ENCODE assay signal across 10 mouse cellular contexts in genomic region chr17:64770277-64770676, GRCm38 (mm10).
DNase-seq lines count a peak whose midpoint lies in the region; ATAC-seq and TF ChIP-seq lines count a peak whose summit lies in the region.
"Had no signal": no experiment of that assay in that cellular context is flagged by ENCODE, and none has a peak within 500 bp of the region (broad histone marks: within the 10 kb centered on the region; RNA-seq: fewer than 3 reads in every experiment).

No protein-coding gene starts in this region.

- peak; percentile 82 for ATAC-seq in forebrain, embryonic 11.5 days (replicated peaks; ENCODE audit: low FRiP score)
- peak; percentile 89 for ATAC-seq in hindbrain, embryonic 16.5 days
- peak; percentile 91 for ATAC-seq in midbrain, embryonic 15.5 days (replicated peaks)
- no peak for ATAC-seq in lung, postnatal 0 days

- WGBS in forebrain, embryonic 11.5 days: 88% methylated on average over 1 of the region's 1 CpGs
- WGBS in forebrain, embryonic 10.5 days: 77% methylated on average over 1 of the region's 1 CpGs
- WGBS in hindbrain, embryonic 16.5 days: 76% methylated on average over 1 of the region's 1 CpGs
- WGBS in midbrain, embryonic 15.5 days: 85% methylated on average over 1 of the region's 1 CpGs
- WGBS in lung, postnatal 0 days: 74% methylated on average over 1 of the region's 1 CpGs

- no peak overlapping the region for H3K9ac ChIP-seq in forebrain, embryonic 11.5 days (ENCODE audit: low read length)
- no peak overlapping the region for H3K9ac ChIP-seq in hindbrain, embryonic 16.5 days (ENCODE audit: low read depth, low read length)
- no peak overlapping the region for H3K9ac ChIP-seq in midbrain, embryonic 15.5 days
- H3K9ac ChIP-seq in lung, postnatal 0 days (replicated peaks; ENCODE audit: low read depth): no peak overlapping the region

- no peak overlapping the region for H3K4me2 ChIP-seq in forebrain, embryonic 11.5 days (ENCODE audit: low read depth, low read length, severe bottlenecking)
- no peak overlapping the region for H3K4me2 ChIP-seq in hindbrain, embryonic 16.5 days (ENCODE audit: low read length)
- H3K4me2 ChIP-seq in midbrain, embryonic 15.5 days: no peak overlapping the region
- no peak overlapping the region for H3K4me2 ChIP-seq in lung, postnatal 0 days (replicated peaks; ENCODE audit: low read depth, low read length)

- no peaks in the 10 kb centered on the region for H3K36me3 ChIP-seq in forebrain, embryonic 11.5 days (ENCODE audit: control insufficient read depth, insufficient read depth, low read length)
- no peaks in the 10 kb centered on the region for H3K36me3 ChIP-seq in forebrain, embryonic 10.5 days (replicated peaks)
- H3K36me3 ChIP-seq in hindbrain, embryonic 16.5 days (ENCODE audit: control insufficient read depth, insufficient read depth, low read length): no peaks in the 10 kb centered on the region
- H3K36me3 ChIP-seq in midbrain, embryonic 15.5 days (replicated peaks): no peaks in the 10 kb centered on the region
- H3K36me3 ChIP-seq in lung, postnatal 0 days (ENCODE audit: insufficient read depth, low read length): no peaks in the 10 kb centered on the region

- no peaks in the 10 kb centered on the region for H3K9me3 ChIP-seq in forebrain, embryonic 11.5 days (ENCODE audit: control insufficient read depth, low read length)
- H3K9me3 ChIP-seq in forebrain, embryonic 10.5 days: no peaks in the 10 kb centered on the region
- no peaks in the 10 kb centered on the region for H3K9me3 ChIP-seq in hindbrain, embryonic 16.5 days (ENCODE audit: control insufficient read depth, low read length)
- no peaks in the 10 kb centered on the region for H3K9me3 ChIP-seq in midbrain, embryonic 15.5 days
- no peaks in the 10 kb centered on the region for H3K9me3 ChIP-seq in lung, postnatal 0 days (ENCODE audit: low read length)

- no peak for TF ChIP-seq CTCF in lung, postnatal 0 days (IDR thresholded peaks at IDR 0.05)

- H3K27ac ChIP-seq in forebrain, embryonic 11.5 days (ENCODE audit: low read depth, low read length): no peak overlapping the region
- no peak overlapping the region for H3K27ac ChIP-seq in forebrain, embryonic 10.5 days
- no peak overlapping the region for H3K27ac ChIP-seq in hindbrain, embryonic 16.5 days (ENCODE audit: low read depth, low read length)
- H3K27ac ChIP-seq in midbrain, embryonic 15.5 days: no peak overlapping the region
- no peak overlapping the region for H3K27ac ChIP-seq in lung, postnatal 0 days (ENCODE audit: low read length)

- H3K27me3 ChIP-seq in forebrain, embryonic 11.5 days (ENCODE audit: control insufficient read depth, insufficient read depth, low read length): no peaks in the 10 kb centered on the region
- H3K27me3 ChIP-seq in forebrain, embryonic 10.5 days (ENCODE audit: poor library complexity, severe bottlenecking): no peaks in the 10 kb centered on the region
- H3K27me3 ChIP-seq in hindbrain, embryonic 16.5 days (replicated peaks; ENCODE audit: control insufficient read depth, insufficient read depth, low read length): no peaks in the 10 kb centered on the region
- H3K27me3 ChIP-seq in midbrain, embryonic 15.5 days (replicated peaks): no peaks in the 10 kb centered on the region
- H3K27me3 ChIP-seq in lung, postnatal 0 days (replicated peaks; ENCODE audit: insufficient read depth, low read length): no peaks in the 10 kb centered on the region

- no peak overlapping the region for H3K4me3 ChIP-seq in forebrain, embryonic 11.5 days (ENCODE audit: low read depth, low read length)
- no peak overlapping the region for H3K4me3 ChIP-seq in forebrain, embryonic 10.5 days
- no peak overlapping the region for H3K4me3 ChIP-seq in hindbrain, embryonic 16.5 days (ENCODE audit: low read length)
- H3K4me3 ChIP-seq in midbrain, embryonic 15.5 days: no peak overlapping the region
- H3K4me3 ChIP-seq in lung, postnatal 0 days (ENCODE audit: low read depth, low read length): no peak overlapping the region

- no peaks in the 10 kb centered on the region for H3K4me1 ChIP-seq in forebrain, embryonic 11.5 days (replicated peaks; ENCODE audit: control insufficient read depth, insufficient read depth, low read length)
- 0 out of 2 replicates have a peak, but pooled peaks cover 6% of the 10 kb centered on the region for H3K4me1 ChIP-seq in forebrain, embryonic 10.5 days
- 0 out of 2 replicates have a peak, but pooled peaks cover 3% of the 10 kb centered on the region for H3K4me1 ChIP-seq in hindbrain, embryonic 16.5 days (ENCODE audit: control insufficient read depth, insufficient read depth, low read depth, low read length)
- H3K4me1 ChIP-seq in midbrain, embryonic 15.5 days: no peaks in the 10 kb centered on the region
- H3K4me1 ChIP-seq in lung, postnatal 0 days (ENCODE audit: insufficient read depth, low read depth, low read length): no peaks in the 10 kb centered on the region

- no peak for DNase-seq in forebrain, embryonic 11.5 days (ENCODE audit: low spot score)
- no peak for DNase-seq in forebrain, embryonic 10.5 days (ENCODE audit: extremely low spot score, low spot score)
- peak; percentile 60 for DNase-seq in brain, embryonic 18.5 days (ENCODE audit: low read depth, low spot score)
- no peak for DNase-seq in heart, postnatal 10 days
- DNase-seq in yolk sac, embryonic 10.5 days (ENCODE audit: low spot score): no peak
- DNase-seq in lung, postnatal 0 days (ENCODE audit: low spot score): no peak
- DNase-seq: B cell, adult 2 months; kidney, postnatal 25 days had no signal

- TF ChIP-seq EP300 in lung, postnatal 0 days (IDR thresholded peaks at IDR 0.05): no peak

- intact Hi-C loops in heart, postnatal 10 days (cut with DNase I): loop anchor here (5.0 kb wide), 1 partner anchor 482 kb away; no protein-coding TSS in a partner anchor
